Mouse (Mus musculus): Measurements from ENCODE around the gene Hsd17b10. TPM values are rescaled to one million over a fixed set of nuclear protein-coding genes. Genes with fewer than 3 reads are reported as not detected.

Hsd17b10 gene
- polyA plus RNA-seq (2016; fragmentation: Nextera tagmentation; extraction: Ambion mirVana), result 143 and 151 TPM in 2 replicates

- Histone ChIP-seq H3K9me3 (replicated peaks) (no peaks in the 10 kb centered on the region), H3K9ac (peak within 1 kb of the TSS; percentile 54), H3K27me3 (peaks cover 82% of the 10 kb centered on the region), H3K4me3 (peak within 1 kb of the TSS; percentile 41), H3K4me1 (no peaks in the 10 kb centered on the region), H3K36me3 (0 out of 2 replicates have a peak, but pooled peaks cover 10% of the 10 kb centered on the region), H3K4me2 (replicated peaks) (peak within 1 kb of the TSS; percentile 61), H3K27ac (peak within 1 kb of the TSS; percentile 60; the same call in 1 of the 2 replicates)
- 22% methylated on average over 38 of the region's 41 CpGs for WGBS
- peak; percentile 96 for ATAC-seq (ENCODE audit: low FRiP score)
Measured at GRCm38 (mm10) chrX:152001737-152002710, at the start of gene Hsd17b10. TSS of gene Hsd17b10 (plus strand) at chrX:152001845.

GRCm38 (mm10) chrX:151999006-151999710, 2.5 kb upstream of the Hsd17b10 start:
- no peak overlapping the region for H3K27ac ChIP-seq
- H3K36me3 ChIP-seq, result 0 out of 2 replicates have a peak, but pooled peaks cover 4% of the 10 kb centered on the region
- H3K4me3 ChIP-seq, result no peak overlapping the region
- 70% methylated on average over 4 of the region's 4 CpGs for WGBS
- H3K4me1 ChIP-seq, result no peaks in the 10 kb centered on the region
- peaks cover 73% of the 10 kb centered on the region for H3K27me3 ChIP-seq
- no peaks in the 10 kb centered on the region for H3K9me3 ChIP-seq (replicated peaks)
- no peak for ATAC-seq (ENCODE audit: low FRiP score)
- H3K9ac ChIP-seq, result no peak overlapping the region
- H3K4me2 ChIP-seq (replicated peaks), result no peak overlapping the region

DNA sequence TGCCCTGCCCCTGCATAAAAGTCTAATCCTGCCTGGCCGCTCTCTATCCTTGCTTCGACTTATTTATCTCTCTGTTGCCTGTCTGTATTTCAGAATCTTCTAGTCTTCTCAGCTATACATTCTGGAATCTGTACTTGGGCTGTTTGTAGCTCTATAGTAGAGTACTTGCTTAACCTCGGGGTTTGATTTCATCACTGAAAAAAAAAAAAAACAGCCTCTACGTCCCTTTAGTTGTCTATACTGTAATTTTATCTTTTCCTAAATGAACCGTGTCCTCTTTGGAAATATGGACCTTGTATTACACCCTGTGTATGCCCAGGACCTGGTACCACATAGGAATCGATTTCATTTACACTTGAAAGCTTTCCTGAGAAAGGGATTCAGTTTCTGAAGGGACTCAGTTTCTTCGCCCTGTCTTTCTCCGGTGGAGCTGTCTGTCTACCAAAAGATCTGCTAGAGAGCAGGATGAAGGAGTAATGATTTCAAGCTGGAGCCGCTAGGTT, 412 bp upstream of the Hsd17b10 start:
- ATAC-seq (ENCODE audit: low FRiP score), result peak; percentile 6; the same call in 1 of the 2 replicates
- 41% methylated on average over 9 of the region's 9 CpGs for WGBS
- Histone ChIP-seq H3K4me2 (replicated peaks) (peak overlapping the region; percentile 61), H3K27me3 (peaks cover 81% of the 10 kb centered on the region), H3K4me1 (no peaks in the 10 kb centered on the region), H3K9ac (no peak overlapping the region), H3K9me3 (replicated peaks) (no peaks in the 10 kb centered on the region), H3K27ac (no peak overlapping the region), H3K36me3 (0 out of 2 replicates have a peak, but pooled peaks cover 9% of the 10 kb centered on the region), H3K4me3 (peak overlapping the region; percentile 41)

DNA sequence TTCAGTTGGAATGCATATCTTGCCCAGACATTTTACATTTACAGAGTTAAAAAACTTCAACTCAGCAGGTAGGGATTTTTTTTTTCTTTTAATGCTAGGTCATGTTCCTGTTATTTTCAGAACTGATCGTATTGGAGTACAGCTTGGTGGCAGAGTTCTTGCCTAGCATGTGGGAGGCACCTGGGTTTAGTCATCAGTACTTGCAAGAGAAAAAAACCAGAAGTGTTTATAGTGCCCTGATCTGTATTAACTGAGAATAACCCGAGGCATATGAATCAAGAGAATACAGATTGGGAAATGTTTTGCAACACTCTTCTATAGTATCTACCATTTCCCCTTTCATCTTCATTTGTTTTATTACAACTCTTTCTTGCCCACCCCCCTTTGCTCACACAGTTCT, 1.2 kb downstream of the Hsd17b10 start:
- Histone ChIP-seq H3K4me2 (replicated peaks) (peak overlapping the region; percentile 61), H3K4me3 (peak overlapping the region; percentile 41; the same call in 1 of the 2 replicates), H3K36me3 (0 out of 2 replicates have a peak, but pooled peaks cover 12% of the 10 kb centered on the region), H3K4me1 (no peaks in the 10 kb centered on the region), H3K27me3 (peaks cover 82% of the 10 kb centered on the region), H3K9me3 (replicated peaks) (no peaks in the 10 kb centered on the region), H3K27ac (no peak overlapping the region), H3K9ac (no peak overlapping the region)
- ATAC-seq (ENCODE audit: low FRiP score), result no peak
- 80% methylated on average over 2 of the region's 2 CpGs for WGBS

GRCm38 (mm10) chrX:152007863-152008262, 6.2 kb downstream of the Hsd17b10 start:
- Histone ChIP-seq H3K36me3 (0 out of 2 replicates have a peak, but pooled peaks cover 12% of the 10 kb centered on the region), H3K4me2 (replicated peaks) (no peak overlapping the region), H3K4me3 (no peak overlapping the region), H3K9me3 (replicated peaks) (no peaks in the 10 kb centered on the region), H3K9ac (no peak overlapping the region), H3K27me3 (peaks cover 66% of the 10 kb centered on the region), H3K27ac (no peak overlapping the region), H3K4me1 (no peaks in the 10 kb centered on the region)
- no peak for ATAC-seq (ENCODE audit: low FRiP score)
- WGBS, result 75% methylated on average over 1 of the region's 1 CpGs

- Histone ChIP-seq H3K4me1 (peaks cover 7% of the 10 kb centered on the region), H3K4me2 (replicated peaks) (peak overlapping the region; percentile 49), H3K27me3 (peaks cover 57% of the 10 kb centered on the region), H3K9me3 (replicated peaks) (no peaks in the 10 kb centered on the region), H3K4me3 (peak overlapping the region; percentile 50), H3K27ac (peak overlapping the region; percentile 86), H3K36me3 (0 out of 2 replicates have a peak, but pooled peaks cover 7% of the 10 kb centered on the region), H3K9ac (peak overlapping the region; percentile 48)
- peak; percentile 49; the same call in 1 of the 2 replicates for ATAC-seq (ENCODE audit: low FRiP score)
- 27% methylated on average over 11 of the region's 11 CpGs for WGBS
Measured at GRCm38 (mm10) chrX:152015752-152016150, 14.1 kb downstream of the Hsd17b10 start.

- Histone ChIP-seq H3K9me3 (replicated peaks) (no peaks in the 10 kb centered on the region), H3K9ac (peak within 1 kb of the TSS; percentile 59), H3K4me3 (peak within 1 kb of the TSS; percentile 50), H3K36me3 (0 out of 2 replicates have a peak, but pooled peaks cover 7% of the 10 kb centered on the region), H3K27ac (peak within 1 kb of the TSS; percentile 86), H3K27me3 (peaks cover 55% of the 10 kb centered on the region), H3K4me1 (peaks cover 7% of the 10 kb centered on the region), H3K4me2 (replicated peaks) (peak within 1 kb of the TSS; percentile 50)
- 17% methylated on average over 63 of the region's 64 CpGs for WGBS
- ATAC-seq (ENCODE audit: low FRiP score), result peak; percentile 99
Measured at GRCm38 (mm10) chrX:152016151-152017145, 14.8 kb downstream of the Hsd17b10 start, which contains the start of the genes Ribc1 and Smc1a. TSS of gene Ribc1 (minus strand) at chrX:152016295. TSS of gene Smc1a (plus strand) at chrX:152016428.

GRCm38 (mm10) chrX:152017186-152017585, 15.5 kb downstream of the Hsd17b10 start:
- Histone ChIP-seq H3K27me3 (peaks cover 54% of the 10 kb centered on the region), H3K36me3 (0 out of 2 replicates have a peak, but pooled peaks cover 7% of the 10 kb centered on the region), H3K4me2 (replicated peaks) (peak overlapping the region; percentile 50), H3K4me3 (peak overlapping the region; percentile 50), H3K27ac (no peak overlapping the region), H3K9ac (peak overlapping the region; percentile 59), H3K4me1 (peaks cover 7% of the 10 kb centered on the region), H3K9me3 (replicated peaks) (no peaks in the 10 kb centered on the region)
- WGBS, result 27% methylated on average over 14 of the region's 14 CpGs
- no peak for ATAC-seq (ENCODE audit: low FRiP score)

DNA sequence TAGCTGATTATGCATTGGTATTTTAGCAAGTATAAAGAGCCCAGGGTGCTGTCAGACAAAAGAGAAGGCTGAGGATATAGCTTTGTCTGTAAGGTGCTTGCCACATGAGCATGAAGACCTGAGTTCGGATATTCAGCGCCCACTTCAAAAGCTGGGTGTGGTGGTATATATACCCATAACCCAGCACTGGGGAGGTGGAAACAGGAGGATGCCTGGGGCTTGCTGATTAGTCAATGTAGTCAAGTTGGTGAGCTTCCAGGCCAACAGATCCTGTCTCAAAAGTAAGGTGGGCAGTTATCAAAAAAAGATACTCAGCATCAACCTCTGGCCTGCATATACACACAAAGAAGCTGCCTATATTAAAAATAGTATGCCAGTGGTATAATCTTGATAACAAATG, 17.6 kb downstream of the Hsd17b10 start:
- Histone ChIP-seq H3K4me3 (no peak overlapping the region), H3K4me1 (peaks cover 7% of the 10 kb centered on the region), H3K27ac (no peak overlapping the region), H3K36me3 (no peaks in the 10 kb centered on the region), H3K27me3 (peaks cover 60% of the 10 kb centered on the region), H3K4me2 (replicated peaks) (no peak overlapping the region), H3K9me3 (replicated peaks) (no peaks in the 10 kb centered on the region), H3K9ac (no peak overlapping the region)
- ATAC-seq (ENCODE audit: low FRiP score), result no peak
- WGBS, result 90% methylated on average over 2 of the region's 2 CpGs

- peaks cover 52% of the 10 kb centered on the region for H3K27me3 ChIP-seq
- H3K9me3 ChIP-seq (replicated peaks), result no peaks in the 10 kb centered on the region
- H3K9ac ChIP-seq, result no peak overlapping the region
- H3K27ac ChIP-seq, result no peak overlapping the region
- H3K36me3 ChIP-seq, result peaks cover 23% of the 10 kb centered on the region
- H3K4me3 ChIP-seq, result no peak overlapping the region
- H3K4me2 ChIP-seq (replicated peaks), result no peak overlapping the region
- ATAC-seq (ENCODE audit: low FRiP score), result no peak
- no peaks in the 10 kb centered on the region for H3K4me1 ChIP-seq
Measured at GRCm38 (mm10) chrX:152039865-152040264, 38.2 kb downstream of the Hsd17b10 start.

DNA sequence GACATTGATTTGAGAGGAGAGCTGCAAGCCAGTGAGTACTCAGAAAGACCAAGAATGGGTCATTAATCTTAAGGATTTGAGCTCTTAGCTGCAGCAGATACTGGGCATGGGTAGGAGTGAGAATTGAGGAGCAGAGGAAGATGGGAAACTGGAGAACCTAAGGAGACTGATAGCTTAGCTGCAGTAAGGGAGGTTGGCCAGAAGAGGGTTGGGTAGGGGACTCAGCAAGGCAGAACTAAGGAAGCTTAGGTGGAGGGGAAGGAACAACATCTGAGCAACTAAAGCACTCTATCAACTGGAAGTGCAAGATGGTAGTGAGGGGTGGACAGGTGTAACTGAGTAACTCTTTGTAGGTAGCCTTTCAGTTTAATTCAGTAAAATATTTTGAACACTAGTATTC, 45.6 kb downstream of the Hsd17b10 start:
- peaks cover 39% of the 10 kb centered on the region for H3K27me3 ChIP-seq
- no peaks in the 10 kb centered on the region for H3K4me1 ChIP-seq
- no peak overlapping the region for H3K4me2 ChIP-seq (replicated peaks)
- H3K9me3 ChIP-seq (replicated peaks), result no peaks in the 10 kb centered on the region
- no peak for ATAC-seq (ENCODE audit: low FRiP score)
- no peak overlapping the region for H3K9ac ChIP-seq
- H3K27ac ChIP-seq, result no peak overlapping the region
- no peak overlapping the region for H3K4me3 ChIP-seq
- peaks cover 10% of the 10 kb centered on the region for H3K36me3 ChIP-seq
